Mouse (Mus musculus): ENCODE results near the gene Prickle4. TPM values are rescaled to one million over a fixed set of nuclear protein-coding genes. Genes with fewer than 3 reads are reported as not detected.

Gene Prickle4
- polyA plus RNA-seq, 1 experiment = not detected

DNA sequence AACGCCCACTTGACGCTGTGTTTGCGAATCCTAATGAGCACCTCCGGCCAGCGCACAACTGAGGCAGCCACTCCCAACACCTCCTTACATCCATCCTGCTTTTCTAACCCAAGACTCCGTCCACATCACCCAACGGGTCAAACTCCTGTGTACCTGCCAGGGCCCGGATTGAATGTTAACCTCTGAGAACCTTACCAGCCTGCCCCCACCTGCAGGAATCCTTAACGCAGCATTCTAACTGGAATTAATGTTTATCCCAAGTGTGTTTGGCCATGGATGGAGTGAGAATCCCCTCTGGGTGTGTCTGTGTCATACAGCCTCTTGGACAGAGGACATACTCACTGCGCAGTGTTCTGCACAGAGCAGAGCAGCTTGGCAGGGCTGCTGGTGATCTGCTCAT lies 3.6 kb upstream of the Prickle4 start:
- Histone ChIP-seq H3K27ac (ENCODE audit: insufficient read depth, low read depth, low read length) (no peak overlapping the region), H3K4me1 (ENCODE audit: control insufficient read depth, insufficient read depth, low read length) (peaks cover 10% of the 10 kb centered on the region), H3K4me3 (ENCODE audit: insufficient read depth, low read depth, low read length) (no peak overlapping the region)
- no peak for TF ChIP-seq CTCF (IDR thresholded peaks at IDR 0.05; ENCODE audit: insufficient read depth, low read depth, low read length)
- no peak for TF ChIP-seq POLR2A (IDR thresholded peaks at IDR 0.05; ENCODE audit: insufficient read depth, low read depth, low read length)
- WGBS = 94% methylated on average over 10 of the region's 10 CpGs

DNA sequence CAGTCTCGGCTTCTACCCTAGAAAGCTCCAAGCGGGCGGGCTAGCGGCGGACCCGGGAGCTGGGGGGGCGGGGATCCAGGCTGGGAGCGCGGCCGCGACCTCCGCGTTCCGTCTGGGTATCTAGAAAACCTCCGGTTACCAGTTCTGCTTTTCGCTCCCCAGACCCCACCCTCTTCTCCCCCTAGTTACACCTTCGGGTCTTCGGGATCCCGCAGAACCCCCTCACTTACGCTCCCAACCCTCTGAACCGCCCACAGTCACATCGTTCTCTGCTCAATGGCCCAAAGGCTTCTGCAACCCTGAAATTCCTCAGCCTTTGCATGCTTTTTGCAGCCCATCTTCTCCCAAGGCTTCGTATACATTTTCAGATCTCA lies 788 bp upstream of the Prickle4 start:
- WGBS = under 1% methylated on average over 23 of the region's 23 CpGs
- Histone ChIP-seq H3K4me3 (ENCODE audit: insufficient read depth, low read depth, low read length) (peak overlapping the region; percentile 70), H3K27ac (ENCODE audit: insufficient read depth, low read depth, low read length) (no peak overlapping the region)

GRCm38 (mm10) chr17:47694442-47694502 lies 264 bp downstream of the Prickle4 start, which contains the start of gene Gm21981:
Gene Gm21981, minus strand, starts transcription at chr17:47694455.
- no peak within 1 kb of the TSS for H3K27ac ChIP-seq (ENCODE audit: insufficient read depth, low read depth, low read length)
- TF ChIP-seq CTCF (IDR thresholded peaks at IDR 0.05; ENCODE audit: insufficient read depth, low read depth, low read length) (no peak), POLR2A (IDR thresholded peaks at IDR 0.05; ENCODE audit: insufficient read depth, low read depth, low read length) (no peak)
- H3K4me1 ChIP-seq (ENCODE audit: control insufficient read depth, insufficient read depth, low read length) = peaks cover 11% of the 10 kb centered on the region
- WGBS = 3% methylated on average over 3 of the region's 3 CpGs
- H3K4me3 ChIP-seq (ENCODE audit: insufficient read depth, low read depth, low read length) = peak within 1 kb of the TSS; percentile 70

More for the DNA sequence above, 788 bp upstream of the Prickle4 start:
- TF ChIP-seq CTCF (IDR thresholded peaks at IDR 0.05; ENCODE audit: insufficient read depth, low read depth, low read length) = no peak
- no peak for TF ChIP-seq POLR2A (IDR thresholded peaks at IDR 0.05; ENCODE audit: insufficient read depth, low read depth, low read length)
- H3K4me1 ChIP-seq (ENCODE audit: control insufficient read depth, insufficient read depth, low read length) = peaks cover 5% of the 10 kb centered on the region

- WGBS = 54% methylated on average over 13 of the region's 13 CpGs
- H3K27ac ChIP-seq (ENCODE audit: insufficient read depth, low read depth, low read length) = no peak overlapping the region
- TF ChIP-seq CTCF (IDR thresholded peaks at IDR 0.05; ENCODE audit: insufficient read depth, low read depth, low read length) (no peak), POLR2A (IDR thresholded peaks at IDR 0.05; ENCODE audit: insufficient read depth, low read depth, low read length) (no peak)
Observed at GRCm38 (mm10) chr17:47693671-47694441, 680 bp downstream of the Prickle4 start.

GRCm38 (mm10) chr17:47691650-47692049 lies 2.9 kb downstream of the Prickle4 start:
- no peak for TF ChIP-seq CTCF (IDR thresholded peaks at IDR 0.05; ENCODE audit: insufficient read depth, low read depth, low read length)
- TF ChIP-seq POLR2A (IDR thresholded peaks at IDR 0.05; ENCODE audit: insufficient read depth, low read depth, low read length) = no peak
- peaks cover 13% of the 10 kb centered on the region for H3K4me1 ChIP-seq (ENCODE audit: control insufficient read depth, insufficient read depth, low read length)
- no peak overlapping the region for H3K4me3 ChIP-seq (ENCODE audit: insufficient read depth, low read depth, low read length)
- H3K27ac ChIP-seq (ENCODE audit: insufficient read depth, low read depth, low read length) = no peak overlapping the region
- WGBS = 97% methylated on average over 3 of the region's 3 CpGs

More at GRCm38 (mm10) chr17:47693671-47694441, 680 bp downstream of the Prickle4 start:
- Histone ChIP-seq H3K4me3 (ENCODE audit: insufficient read depth, low read depth, low read length) (peak overlapping the region; percentile 70), H3K4me1 (ENCODE audit: control insufficient read depth, insufficient read depth, low read length) (peaks cover 13% of the 10 kb centered on the region)

GRCm38 (mm10) chr17:47689894-47690293 lies 4.6 kb downstream of the Prickle4 start:
- Histone ChIP-seq H3K27ac (ENCODE audit: insufficient read depth, low read depth, low read length) (no peak overlapping the region), H3K4me1 (ENCODE audit: control insufficient read depth, insufficient read depth, low read length) (peaks cover 17% of the 10 kb centered on the region), H3K4me3 (ENCODE audit: insufficient read depth, low read depth, low read length) (no peak overlapping the region)
- 84% methylated on average over 8 of the region's 8 CpGs for WGBS
- no peak for TF ChIP-seq POLR2A (IDR thresholded peaks at IDR 0.05; ENCODE audit: insufficient read depth, low read depth, low read length)
- TF ChIP-seq CTCF (IDR thresholded peaks at IDR 0.05; ENCODE audit: insufficient read depth, low read depth, low read length) = no peak

DNA sequence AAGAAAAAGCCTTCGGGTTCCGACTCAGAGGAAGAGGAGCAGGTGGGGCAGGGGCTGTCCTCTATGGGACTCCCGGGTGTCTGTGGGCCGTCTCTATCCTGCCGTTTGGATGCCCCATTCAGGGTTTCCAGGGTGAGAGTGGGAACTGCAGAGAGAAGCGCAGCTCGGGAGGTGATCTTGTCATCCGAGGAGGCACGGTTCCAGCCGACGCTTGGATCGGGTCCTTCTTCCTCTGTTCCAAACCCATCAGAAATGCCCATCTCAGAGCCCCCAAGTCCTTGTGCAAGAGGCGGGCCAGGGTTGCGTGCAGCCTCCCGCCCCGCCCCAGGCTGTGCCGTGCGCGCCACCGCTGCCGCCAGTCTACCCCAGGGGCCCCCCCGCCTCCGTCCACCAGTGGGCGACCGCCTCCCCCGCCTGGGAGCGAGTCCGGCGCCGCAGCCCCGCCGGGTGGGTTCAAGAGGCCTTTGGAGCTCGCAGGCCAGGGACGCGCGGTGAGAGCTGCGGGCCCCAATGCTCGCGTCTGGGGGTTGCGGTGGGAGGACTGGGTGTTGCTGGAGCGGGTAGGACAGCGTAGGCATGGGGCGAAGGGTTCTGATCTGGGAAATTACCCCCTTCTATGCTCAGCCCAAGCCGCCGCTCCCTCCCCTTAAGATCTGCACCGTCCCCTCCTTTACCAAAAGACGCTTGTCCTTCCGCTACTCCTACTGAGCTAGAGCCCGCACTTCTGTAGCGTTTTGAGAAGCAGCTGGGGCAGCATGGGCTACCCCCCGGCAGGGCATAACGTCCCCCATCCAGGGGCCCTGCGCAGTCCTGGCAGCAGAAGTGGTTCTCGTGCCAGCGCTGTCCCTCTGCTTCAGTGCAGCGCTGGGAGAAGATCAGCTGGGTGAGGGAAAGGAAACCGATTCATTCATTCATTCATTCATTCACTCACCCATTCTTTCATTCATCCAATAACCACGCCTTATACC lies 5.6 kb downstream of the Prickle4 start, which contains the start of gene Frs3:
Gene Frs3, plus strand, starts transcription at position 423 of the 968 bp plus-strand sequence.
- Histone ChIP-seq H3K4me3 (ENCODE audit: insufficient read depth, low read depth, low read length) (peak within 1 kb of the TSS; percentile 65), H3K27ac (ENCODE audit: insufficient read depth, low read depth, low read length) (peak within 1 kb of the TSS; percentile 65), H3K4me1 (ENCODE audit: control insufficient read depth, insufficient read depth, low read length) (peaks cover 12% of the 10 kb centered on the region)
- WGBS = under 1% methylated on average over 58 of the region's 58 CpGs
- TF ChIP-seq CTCF (IDR thresholded peaks at IDR 0.05; ENCODE audit: insufficient read depth, low read depth, low read length) (no peak), POLR2A (IDR thresholded peaks at IDR 0.05; ENCODE audit: insufficient read depth, low read depth, low read length) (peak; percentile 34; the same call in 1 of the 2 replicates)

DNA sequence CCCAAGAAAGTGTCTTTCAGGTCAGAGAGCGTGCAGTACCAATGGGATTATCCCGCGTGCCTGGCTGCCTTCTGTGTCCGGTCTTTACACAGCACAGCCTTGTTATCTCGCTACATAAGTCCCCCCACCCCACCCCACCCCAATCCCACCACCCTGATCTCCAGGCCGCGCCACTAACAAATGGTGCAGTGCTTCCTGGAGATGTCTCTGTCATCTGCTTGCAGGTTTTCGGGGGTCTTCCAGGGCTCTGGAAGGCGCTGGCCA lies 6.3 kb downstream of the Prickle4 start, which contains the start of gene Tomm6:
Gene Tomm6, minus strand, starts transcription at position 43 of the 264 bp plus-strand sequence.
- peaks cover 12% of the 10 kb centered on the region for H3K4me1 ChIP-seq (ENCODE audit: control insufficient read depth, insufficient read depth, low read length)
- peak within 1 kb of the TSS; percentile 65 for H3K27ac ChIP-seq (ENCODE audit: insufficient read depth, low read depth, low read length)
- WGBS = 0% methylated on average over 9 of the region's 9 CpGs
- peak within 1 kb of the TSS; percentile 65 for H3K4me3 ChIP-seq (ENCODE audit: insufficient read depth, low read depth, low read length)
- no peak for TF ChIP-seq CTCF (IDR thresholded peaks at IDR 0.05; ENCODE audit: insufficient read depth, low read depth, low read length)
- no peak for TF ChIP-seq POLR2A (IDR thresholded peaks at IDR 0.05; ENCODE audit: insufficient read depth, low read depth, low read length)

Measured in olfactory bulb, adult 2 months (tissue).